Mouse (Mus musculus) stomach, postnatal 0 days (tissue): Measurements from ENCODE around the gene Nat8f1. TPM values are rescaled to one million over a fixed set of nuclear protein-coding genes. Genes with fewer than 3 reads are reported as not detected.
"Not testable (repeated sequence)": the region's sequence is repeated elsewhere in the genome, so short reads cannot be mapped to it uniquely, and the experiment has no call there.

Source experiments
- ATAC-seq: fragments of 200-750 bp; cut with Nextera tagmentation; 2 replicates; pipeline ENCODE4 v1.8.0; 2017; ENCODE audit not compliant: low FRiP score, low TSS enrichment
- DNase-seq: peaks from one replicate; pipeline ENCODE4 v3.0.0-alpha.2; 2016; ENCODE audit warnings: low spot score
- H3K27ac ChIP-seq: fragments of 300-500 bp; sonication (generic); replicated peaks from 2 replicates; pipeline ENCODE4 v1.5.1; 2014; ENCODE audit warnings: mild to moderate bottlenecking, control low read depth
- H3K27me3 ChIP-seq: fragments of 300-500 bp; sonication (generic); 2 replicates; pipeline ENCODE4 v1.6.1; 2014; ENCODE audit warnings: low read length; ENCODE audit not compliant: control insufficient read depth, insufficient read depth
- H3K36me3 ChIP-seq: fragments of 300-500 bp; sonication (generic); 2 replicates; pipeline ENCODE4 v1.6.1; 2014; ENCODE audit warnings: low read length, mixed read lengths; ENCODE audit not compliant: control insufficient read depth, insufficient read depth
- H3K4me1 ChIP-seq: fragments of 300-500 bp; sonication (generic); replicated peaks from 2 replicates; pipeline ENCODE4 v1.6.1; 2014; ENCODE audit warnings: antibody characterized with exemption; ENCODE audit not compliant: control insufficient read depth, insufficient read depth
- H3K4me2 ChIP-seq: fragments of 300-500 bp; sonication (generic); replicated peaks from 2 replicates; pipeline ENCODE4 v1.6.1; 2014; ENCODE audit warnings: low read depth, mild to moderate bottlenecking, control low read depth, moderate library complexity
- H3K4me3 ChIP-seq: fragments of 300-500 bp; sonication (generic); 2 replicates; pipeline ENCODE4 v1.5.1; 2014; ENCODE audit warnings: low read depth, low read length, control low read depth
- H3K9ac ChIP-seq: fragments of 300-500 bp; sonication (generic); 2 replicates; pipeline ENCODE4 v1.6.1; 2014; ENCODE audit warnings: mild to moderate bottlenecking, low read length, control low read depth, mixed read lengths
- H3K9me3 ChIP-seq: fragments of 300-500 bp; sonication (generic); 2 replicates; pipeline ENCODE4 v1.6.1; 2016; ENCODE audit warnings: low read length; ENCODE audit not compliant: control insufficient read depth
- CTCF ChIP-seq: IDR thresholded peaks from 2 replicates; pipeline ENCODE4 v1.5.1; 2016; ENCODE audit warnings: antibody characterized with exemption, low read depth, mild to moderate bottlenecking, moderate library complexity
- EP300 ChIP-seq: optimal IDR thresholded peaks from 2 replicates; pipeline ENCODE3; 2016; ENCODE audit warnings: antibody characterized with exemption
- WGBS: fragments of 180-500 bp; shearing (Covaris S2); extraction: QIAGEN DNeasy Blood & Tissue Kit; methylation state at CpG from one replicate; pipeline ENCODE4 v1.1.7; 2014; 5-methylcytosine and 5-hydroxymethylcytosine counted together
- polyA plus RNA-seq: library from polyadenylated mRNA; unstranded; fragments of >200 nt; fragmentation: Nextera tagmentation; extraction: Ambion mirVana; gene quantifications from 2 replicates; pipeline ENCODE4 v1.2.1, GENCODE M21; 2015

The Nat8f1 gene
- polyA plus RNA-seq, 1 experiment from 2014 or later = 6.2 TPM

DNA sequence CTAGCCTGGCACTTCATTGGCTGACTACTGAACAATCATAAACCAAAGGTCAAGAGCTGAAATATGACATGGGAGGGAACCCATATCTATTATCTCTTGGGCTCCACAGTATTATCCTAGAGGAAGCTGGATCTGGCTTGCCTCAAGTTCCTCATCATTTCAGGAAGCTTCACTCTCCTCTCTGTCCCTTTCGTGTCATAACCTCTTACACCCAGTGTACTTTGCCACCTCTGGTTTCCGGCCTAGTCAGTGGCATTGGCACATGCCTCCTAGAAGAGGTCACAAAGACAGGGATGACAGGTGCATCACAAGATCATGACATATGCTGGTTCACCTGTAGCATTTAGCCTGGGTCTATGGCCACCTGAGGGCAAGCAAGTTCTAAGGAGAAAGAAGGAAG lies 13.2 kb downstream of the Nat8f1 start:
- H3K4me3 ChIP-seq = no peak overlapping the region
- no peak for ATAC-seq
- TF ChIP-seq CTCF = no peak
- no peak for TF ChIP-seq EP300
- WGBS = 91% methylated on average over 2 of the region's 2 CpGs
- H3K27me3 ChIP-seq = no peaks in the 10 kb centered on the region
- no peak overlapping the region for H3K9ac ChIP-seq
- DNase-seq = no peak
- no peak overlapping the region for H3K27ac ChIP-seq
- H3K9me3 ChIP-seq = no peaks in the 10 kb centered on the region
- no peaks in the 10 kb centered on the region for H3K4me1 ChIP-seq
- no peaks in the 10 kb centered on the region for H3K36me3 ChIP-seq
- no peak overlapping the region for H3K4me2 ChIP-seq

DNA sequence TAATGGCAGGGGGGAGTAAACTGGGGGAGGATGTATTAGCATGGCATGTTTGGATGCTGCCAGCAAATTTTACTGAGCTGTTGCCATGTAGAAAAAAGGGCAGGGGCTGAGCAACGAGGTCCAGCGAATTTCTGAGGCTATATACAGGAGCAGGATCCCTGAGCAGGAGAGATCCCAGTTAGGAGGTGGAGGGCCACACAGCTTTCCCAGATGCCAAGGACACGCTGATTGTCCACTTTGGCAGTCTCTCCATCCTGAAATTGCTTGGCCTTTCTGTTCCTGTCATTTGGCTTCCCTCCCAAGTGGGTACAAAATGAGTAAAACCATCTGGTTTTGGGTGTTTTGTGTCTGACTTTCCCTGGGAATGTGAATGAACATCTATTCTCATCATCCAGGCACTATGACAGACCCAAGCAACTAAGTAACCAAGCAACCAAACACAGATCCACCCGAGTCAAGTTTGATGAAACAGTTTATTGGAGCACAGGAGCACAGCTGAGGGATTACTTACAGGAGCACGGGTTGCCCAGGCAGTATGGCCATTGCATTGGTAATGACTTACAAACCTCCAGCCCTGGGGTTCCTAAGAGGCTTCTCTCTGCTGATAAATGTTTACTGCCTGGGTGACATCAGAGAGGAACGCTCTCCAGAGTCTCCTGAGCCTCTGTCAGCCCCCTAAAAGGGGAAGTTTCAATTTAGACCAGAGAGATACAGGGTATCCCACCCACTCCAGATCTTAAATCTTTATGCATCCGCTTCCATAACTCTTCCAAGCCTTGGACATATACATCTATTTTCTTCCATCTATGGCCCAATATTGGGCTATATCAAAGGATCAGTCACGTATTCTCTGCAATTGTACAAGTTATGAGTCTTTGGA lies 16.7 kb downstream of the Nat8f1 start:
- WGBS = 71% methylated on average over 6 of the region's 8 CpGs
- DNase-seq, H3K4me1 ChIP-seq, H3K9me3 ChIP-seq, H3K9ac ChIP-seq, H3K27ac ChIP-seq, H3K36me3 ChIP-seq, H3K4me2 ChIP-seq, H3K4me3 ChIP-seq, ATAC-seq, H3K27me3 ChIP-seq: not testable (repeated sequence)

DNA sequence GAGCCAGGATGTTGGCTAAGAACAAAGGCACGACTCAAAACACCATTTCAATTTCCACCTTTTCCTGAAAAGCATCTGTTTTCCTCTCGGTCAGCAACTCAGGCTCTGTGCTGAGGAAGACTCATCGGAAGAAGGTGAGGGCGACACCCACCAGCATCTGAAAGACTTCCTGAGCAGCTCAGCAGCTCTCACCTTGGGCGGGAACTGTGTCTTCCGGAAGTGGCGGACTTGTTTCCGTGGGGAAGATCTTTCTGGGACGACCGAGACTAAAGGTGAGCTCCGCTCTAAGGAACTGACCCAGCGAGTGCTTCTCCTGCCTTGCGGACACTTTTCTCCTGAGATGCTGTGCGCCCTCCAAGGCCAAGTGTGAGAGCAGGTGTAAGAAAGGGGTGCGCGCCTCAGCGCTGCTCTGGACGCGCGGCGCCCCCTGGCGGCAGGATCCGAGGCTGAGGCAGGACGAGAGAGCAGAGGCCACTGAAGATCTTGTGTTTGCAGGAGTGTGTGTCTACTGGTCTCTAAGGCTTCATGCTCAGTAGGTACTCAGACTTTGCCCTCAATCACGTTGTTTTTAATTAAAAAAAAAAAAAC lies 20.3 kb downstream of the Nat8f1 start:
- peak; percentile 69 for TF ChIP-seq CTCF
- H3K27me3 ChIP-seq, H3K27ac ChIP-seq, H3K9ac ChIP-seq, H3K4me2 ChIP-seq, H3K4me3 ChIP-seq, H3K36me3 ChIP-seq, DNase-seq, H3K9me3 ChIP-seq, H3K4me1 ChIP-seq: not testable (repeated sequence)
- WGBS = 76% methylated on average over 25 of the region's 25 CpGs
- ATAC-seq = 0 out of 2 replicates have a peak, but pooled peaks have one; percentile 51

DNA sequence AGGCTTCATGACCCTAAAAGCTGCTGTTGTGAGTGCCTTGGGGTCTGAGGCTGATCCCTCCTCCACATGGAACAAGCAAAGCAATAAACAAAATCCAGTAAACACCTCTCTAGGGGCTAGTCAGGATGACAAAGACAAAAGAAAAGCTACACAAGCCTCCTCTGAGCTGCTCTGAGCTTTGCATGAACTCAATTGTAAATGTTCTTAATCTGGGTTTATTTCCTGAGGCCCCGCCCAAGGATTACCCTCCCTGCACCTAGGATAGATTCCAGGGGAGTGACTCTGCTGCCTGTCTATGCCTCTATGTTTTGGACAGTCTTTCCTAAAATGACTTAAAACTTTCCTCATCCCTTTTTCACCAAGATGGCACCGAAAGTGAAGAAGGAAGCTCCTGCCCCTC lies 26.5 kb downstream of the Nat8f1 start:
- no peak overlapping the region for H3K9ac ChIP-seq
- ATAC-seq = no peak
- no peak overlapping the region for H3K4me3 ChIP-seq
- TF ChIP-seq CTCF = no peak
- TF ChIP-seq EP300 = no peak
- no peak overlapping the region for H3K4me2 ChIP-seq
- no peak overlapping the region for H3K27ac ChIP-seq
- H3K4me1 ChIP-seq = no peaks in the 10 kb centered on the region
- no peaks in the 10 kb centered on the region for H3K27me3 ChIP-seq
- no peak for DNase-seq
- no peaks in the 10 kb centered on the region for H3K9me3 ChIP-seq
- WGBS = 89% methylated on average over 2 of the region's 2 CpGs
- no peaks in the 10 kb centered on the region for H3K36me3 ChIP-seq

DNA sequence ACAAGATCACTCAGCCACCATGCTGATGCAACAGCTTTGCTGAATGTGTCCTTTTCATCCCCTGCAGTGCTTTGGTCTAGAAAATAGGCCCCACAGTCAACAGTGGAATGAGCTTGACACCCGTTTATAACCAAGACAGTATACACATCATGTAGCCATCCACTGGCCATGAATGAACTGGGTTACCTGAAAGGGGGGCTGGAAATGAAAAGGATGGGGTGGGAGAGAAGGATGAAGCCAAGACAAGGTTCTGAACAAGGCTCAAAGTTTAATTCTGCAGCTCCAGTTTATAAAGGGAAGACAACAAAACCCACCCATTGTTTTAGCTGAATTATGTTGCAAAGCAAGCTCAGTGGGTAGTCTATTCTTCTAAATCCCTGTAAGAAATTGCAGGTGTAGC lies 31.2 kb downstream of the Nat8f1 start:
- DNase-seq (no peak), ATAC-seq (no peak)
- Histone ChIP-seq H3K4me3 (no peak overlapping the region), H3K9me3 (no peaks in the 10 kb centered on the region), H3K4me1 (no peaks in the 10 kb centered on the region), H3K36me3 (no peaks in the 10 kb centered on the region), H3K9ac (no peak overlapping the region), H3K27ac (no peak overlapping the region), H3K4me2 (no peak overlapping the region), H3K27me3 (no peaks in the 10 kb centered on the region)
- no peak for TF ChIP-seq EP300
- no peak for TF ChIP-seq CTCF
- 78% methylated on average over 1 of the region's 1 CpGs for WGBS

DNA sequence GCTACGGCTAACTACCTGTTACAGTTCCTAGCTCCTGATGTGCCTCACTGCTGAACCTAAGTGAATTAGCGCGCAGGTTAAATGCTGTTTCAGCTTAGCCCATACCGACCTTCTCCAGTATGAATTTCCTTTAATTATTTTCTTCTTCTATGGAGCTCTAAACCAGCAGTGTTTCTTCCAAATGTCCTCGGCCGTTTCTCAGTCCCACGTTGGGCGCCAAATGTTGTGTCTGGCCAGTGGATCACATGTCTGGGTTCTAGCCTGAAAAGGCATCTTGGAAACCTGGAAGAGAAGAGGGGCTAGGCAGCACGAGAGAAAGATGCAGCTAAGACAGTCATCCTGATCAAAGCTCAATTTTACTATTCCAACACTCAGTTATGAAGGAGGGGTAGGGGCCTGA lies 32.2 kb downstream of the Nat8f1 start:
- not testable (repeated sequence) for H3K9ac ChIP-seq, DNase-seq, H3K4me1 ChIP-seq, H3K27me3 ChIP-seq, H3K27ac ChIP-seq, H3K4me2 ChIP-seq, H3K36me3 ChIP-seq, ATAC-seq, H3K4me3 ChIP-seq, H3K9me3 ChIP-seq
- 92% methylated on average over 9 of the region's 9 CpGs for WGBS

DNA sequence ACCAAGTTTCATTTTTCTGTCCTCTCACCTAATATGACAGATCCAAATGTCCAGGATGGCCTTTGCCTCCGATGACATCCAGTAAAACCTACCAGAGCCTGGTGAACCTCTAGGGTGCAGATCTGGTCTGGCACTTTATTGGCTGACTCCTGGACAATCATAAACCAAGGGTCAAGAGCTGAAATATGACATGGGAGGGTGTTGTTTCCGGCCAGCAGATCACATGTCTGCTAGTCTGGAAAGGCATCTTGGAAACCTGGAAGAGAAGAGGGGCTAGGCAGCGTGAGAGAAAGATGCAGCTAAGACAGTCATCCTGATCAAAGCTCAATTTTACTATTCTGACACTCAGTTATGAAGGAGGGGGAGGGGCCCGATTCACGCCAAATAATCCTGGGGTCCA lies 46.5 kb downstream of the Nat8f1 start, which contains the start of gene Nat8f2:
Gene Nat8f2 (minus strand): TSS at position 153 of the 400 bp plus-strand sequence.
- H3K9ac ChIP-seq, DNase-seq, H3K9me3 ChIP-seq, H3K27ac ChIP-seq, H3K4me3 ChIP-seq, H3K4me2 ChIP-seq, ATAC-seq, H3K4me1 ChIP-seq, H3K27me3 ChIP-seq, H3K36me3 ChIP-seq: not testable (repeated sequence)
- WGBS = 60% methylated on average over 5 of the region's 5 CpGs
